Mouse (Mus musculus) hindbrain, embryonic 10.5 days (tissue): ENCODE measurements at regions not wholly inside any gene's neighbourhood (a gene's known extent, or its start where the extent isn't known, plus 50 kb on each side); places are given as distances from the start of the nearest gene placed in this dataset.
A peak's percentile ranks its signal among the peaks of the same experiment; 100 is the strongest.

Source experiments
- DNase-seq: peaks from one replicate; pipeline ENCODE4 v3.0.0-alpha.2; 2017; ENCODE audit warnings: low spot score
- H3K27ac ChIP-seq: fragments of 300-500 bp; sonication (generic); 2 replicates; pipeline ENCODE4 v1.5.1; 2016; ENCODE audit warnings: mild to moderate bottlenecking, moderate library complexity
- H3K27me3 ChIP-seq: fragments of 300-500 bp; sonication (generic); 2 replicates; pipeline ENCODE4 v1.6.1; 2016; ENCODE audit warnings: mild to moderate bottlenecking; ENCODE audit not compliant: poor library complexity, insufficient read depth, severe bottlenecking
- H3K36me3 ChIP-seq: fragments of 300-500 bp; sonication (generic); 2 replicates; pipeline ENCODE4 v1.6.1; 2016; ENCODE audit warnings: mild to moderate bottlenecking, moderate library complexity
- H3K4me1 ChIP-seq: fragments of 300-500 bp; sonication (generic); replicated peaks from 2 replicates; pipeline ENCODE4 v1.6.1; 2016; ENCODE audit warnings: mild to moderate bottlenecking
- H3K4me3 ChIP-seq: fragments of 300-500 bp; sonication (generic); 2 replicates; pipeline ENCODE4 v1.5.1; 2016; ENCODE audit warnings: mild to moderate bottlenecking, moderate library complexity
- H3K9me3 ChIP-seq: fragments of 300-500 bp; sonication (generic); 2 replicates; pipeline ENCODE4 v1.6.1; 2016; ENCODE audit warnings: mild to moderate bottlenecking, moderate library complexity
- WGBS: fragments of 180-500 bp; shearing (Covaris S2); methylation state at CpG from one replicate; pipeline ENCODE4 v1.1.7; 2016; 5-methylcytosine and 5-hydroxymethylcytosine counted together

GRCm38 (mm10) chr16:91970461-91970860 is 87.6 kb upstream of the Mrps6 start:
- H3K4me1 ChIP-seq: peaks cover 18% of the 10 kb centered on the region
- H3K27ac ChIP-seq: no peak overlapping the region
- DNase-seq: no peak
- H3K36me3 ChIP-seq: no peaks in the 10 kb centered on the region
- no peaks in the 10 kb centered on the region for H3K9me3 ChIP-seq
- H3K27me3 ChIP-seq: no peaks in the 10 kb centered on the region
- no peak overlapping the region for H3K4me3 ChIP-seq
- WGBS: 90% methylated on average over 4 of the region's 4 CpGs

DNA sequence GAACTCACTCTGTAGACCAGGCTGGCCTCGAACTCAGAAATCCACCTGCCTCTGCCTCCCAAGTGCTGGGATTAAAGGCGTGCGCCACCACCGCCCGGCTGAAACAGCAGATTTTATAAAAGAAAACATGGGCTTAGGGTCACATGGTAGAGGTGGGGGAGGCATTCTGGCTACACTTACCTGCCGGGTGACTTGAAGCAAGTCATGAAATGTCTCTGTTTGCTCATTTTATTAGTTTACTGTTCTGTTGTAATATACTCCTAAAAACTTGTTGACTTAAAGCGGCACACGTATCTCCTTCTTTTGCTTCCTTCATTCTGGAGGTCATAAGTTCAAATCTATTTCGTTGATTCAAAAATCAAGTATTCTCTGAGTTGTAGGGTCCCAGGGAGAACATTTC is 84.9 kb upstream of the Mrps6 start:
- H3K27ac ChIP-seq: no peak overlapping the region
- H3K36me3 ChIP-seq: no peaks in the 10 kb centered on the region
- H3K4me1 ChIP-seq: peaks cover 14% of the 10 kb centered on the region
- no peak overlapping the region for H3K4me3 ChIP-seq
- 91% methylated on average over 9 of the region's 9 CpGs for WGBS
- H3K9me3 ChIP-seq: no peaks in the 10 kb centered on the region
- no peaks in the 10 kb centered on the region for H3K27me3 ChIP-seq
- DNase-seq: no peak

DNA sequence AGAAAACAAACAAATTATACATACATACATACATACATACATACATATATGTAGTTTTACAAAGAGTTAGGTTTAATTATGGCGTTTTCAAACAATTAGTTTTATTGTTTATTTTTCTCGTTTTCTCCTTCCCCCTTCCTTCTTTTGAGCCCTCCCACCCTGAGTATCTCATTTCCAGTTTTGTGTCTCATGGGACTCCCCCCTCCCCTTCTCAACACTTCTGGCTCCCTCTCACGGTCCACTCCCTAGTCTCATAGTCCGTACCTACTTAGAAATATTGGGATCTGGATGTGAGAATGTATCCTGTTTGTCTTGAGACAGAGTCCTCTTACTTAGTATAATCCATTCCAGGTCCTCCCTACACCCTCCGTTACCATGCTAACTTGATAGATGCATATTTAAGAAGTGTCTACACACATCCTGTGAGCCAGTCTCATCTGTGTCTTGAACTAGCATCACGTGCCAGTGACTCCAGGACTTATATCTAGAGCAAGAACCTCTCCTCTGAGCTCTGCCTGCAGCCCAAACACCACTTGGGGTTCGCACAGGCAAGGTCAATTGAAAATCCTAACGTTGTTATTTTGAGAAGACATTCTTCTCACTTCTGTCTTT is 81.8 kb upstream of the Mrps6 start:
- Histone ChIP-seq H3K4me1 (peaks cover 18% of the 10 kb centered on the region), H3K4me3 (no peak overlapping the region), H3K9me3 (no peaks in the 10 kb centered on the region), H3K27ac (no peak overlapping the region), H3K27me3 (no peaks in the 10 kb centered on the region), H3K36me3 (no peaks in the 10 kb centered on the region)
- no peak for DNase-seq
- 77% methylated on average over 8 of the region's 8 CpGs for WGBS

DNA sequence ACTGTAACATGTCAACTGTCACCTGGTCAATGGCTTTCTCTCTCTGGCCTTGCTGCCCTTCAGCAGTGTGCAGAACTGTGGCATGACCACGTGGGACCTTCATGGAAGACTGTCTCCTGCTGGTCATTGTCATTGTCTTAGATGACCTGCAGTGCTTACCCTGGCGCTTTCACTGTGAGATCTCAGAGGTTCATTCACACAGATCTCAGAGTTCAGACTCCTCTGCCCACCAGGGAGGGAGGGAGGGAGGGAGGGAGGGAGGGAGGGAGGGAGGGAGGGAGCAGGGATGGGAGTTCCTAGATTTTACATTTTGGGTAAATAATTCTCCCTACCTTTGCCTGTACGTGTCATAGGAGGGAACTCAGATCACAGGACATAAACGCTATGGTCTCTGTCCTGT is 79.6 kb upstream of the Mrps6 start:
- WGBS: 28% methylated on average over 4 of the region's 4 CpGs
- H3K27ac ChIP-seq: peak overlapping the region; percentile 20; the same call in 1 of the 2 replicates
- H3K4me3 ChIP-seq: no peak overlapping the region

GRCm38 (mm10) chr16:91978846-91979245 is 79.2 kb upstream of the Mrps6 start:
- H3K27me3 ChIP-seq: no peaks in the 10 kb centered on the region
- 37% methylated on average over 5 of the region's 5 CpGs for WGBS
- no peaks in the 10 kb centered on the region for H3K36me3 ChIP-seq
- DNase-seq: no peak
- no peaks in the 10 kb centered on the region for H3K9me3 ChIP-seq
- H3K4me3 ChIP-seq: no peak overlapping the region
- H3K27ac ChIP-seq: peak overlapping the region; percentile 20; the same call in 1 of the 2 replicates
- peaks cover 18% of the 10 kb centered on the region for H3K4me1 ChIP-seq

More for the DNA sequence above, 79.6 kb upstream of the Mrps6 start:
- Histone ChIP-seq H3K4me1 (peaks cover 18% of the 10 kb centered on the region), H3K27me3 (no peaks in the 10 kb centered on the region), H3K36me3 (no peaks in the 10 kb centered on the region), H3K9me3 (no peaks in the 10 kb centered on the region)
- DNase-seq: no peak

GRCm38 (mm10) chr16:91980482-91980881 is 77.6 kb upstream of the Mrps6 start:
- Histone ChIP-seq H3K4me1 (peaks cover 18% of the 10 kb centered on the region), H3K27me3 (no peaks in the 10 kb centered on the region), H3K36me3 (no peaks in the 10 kb centered on the region), H3K9me3 (no peaks in the 10 kb centered on the region), H3K27ac (no peak overlapping the region), H3K4me3 (no peak overlapping the region)
- 90% methylated on average over 6 of the region's 6 CpGs for WGBS
- DNase-seq: no peak

DNA sequence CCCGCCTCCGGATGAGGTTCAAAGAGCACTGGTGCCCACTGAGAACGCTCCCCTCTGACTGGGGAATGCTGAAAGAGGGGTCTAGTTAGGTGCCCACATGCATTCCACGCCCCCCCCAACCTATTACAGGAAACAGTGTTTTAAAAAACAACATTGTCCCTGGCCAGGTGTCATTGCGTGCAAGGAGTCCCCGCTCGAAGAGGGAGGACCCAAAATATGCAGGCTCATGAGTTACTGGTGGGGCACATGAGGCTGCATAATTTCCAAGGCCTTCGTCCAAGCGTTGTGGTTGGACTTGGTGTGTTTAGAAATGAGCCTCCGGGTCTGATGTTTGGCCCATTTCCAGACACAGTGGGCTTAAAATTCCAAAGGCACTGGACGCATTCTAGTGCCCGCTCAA is 72.9 kb upstream of the Mrps6 start:
- 93% methylated on average over 12 of the region's 12 CpGs for WGBS
- DNase-seq: no peak

GRCm38 (mm10) chr16:91989332-91989731 is 68.7 kb upstream of the Mrps6 start:
- Histone ChIP-seq H3K9me3 (no peaks in the 10 kb centered on the region), H3K27ac (no peak overlapping the region), H3K36me3 (no peaks in the 10 kb centered on the region), H3K4me3 (no peak overlapping the region), H3K27me3 (no peaks in the 10 kb centered on the region), H3K4me1 (no peaks in the 10 kb centered on the region)
- DNase-seq: no peak
- WGBS: 91% methylated on average over 4 of the region's 4 CpGs

More for the DNA sequence above, 72.9 kb upstream of the Mrps6 start:
- no peaks in the 10 kb centered on the region for H3K9me3 ChIP-seq
- H3K36me3 ChIP-seq: no peaks in the 10 kb centered on the region
- no peak overlapping the region for H3K4me3 ChIP-seq
- no peaks in the 10 kb centered on the region for H3K4me1 ChIP-seq
- no peak overlapping the region for H3K27ac ChIP-seq
- no peaks in the 10 kb centered on the region for H3K27me3 ChIP-seq

DNA sequence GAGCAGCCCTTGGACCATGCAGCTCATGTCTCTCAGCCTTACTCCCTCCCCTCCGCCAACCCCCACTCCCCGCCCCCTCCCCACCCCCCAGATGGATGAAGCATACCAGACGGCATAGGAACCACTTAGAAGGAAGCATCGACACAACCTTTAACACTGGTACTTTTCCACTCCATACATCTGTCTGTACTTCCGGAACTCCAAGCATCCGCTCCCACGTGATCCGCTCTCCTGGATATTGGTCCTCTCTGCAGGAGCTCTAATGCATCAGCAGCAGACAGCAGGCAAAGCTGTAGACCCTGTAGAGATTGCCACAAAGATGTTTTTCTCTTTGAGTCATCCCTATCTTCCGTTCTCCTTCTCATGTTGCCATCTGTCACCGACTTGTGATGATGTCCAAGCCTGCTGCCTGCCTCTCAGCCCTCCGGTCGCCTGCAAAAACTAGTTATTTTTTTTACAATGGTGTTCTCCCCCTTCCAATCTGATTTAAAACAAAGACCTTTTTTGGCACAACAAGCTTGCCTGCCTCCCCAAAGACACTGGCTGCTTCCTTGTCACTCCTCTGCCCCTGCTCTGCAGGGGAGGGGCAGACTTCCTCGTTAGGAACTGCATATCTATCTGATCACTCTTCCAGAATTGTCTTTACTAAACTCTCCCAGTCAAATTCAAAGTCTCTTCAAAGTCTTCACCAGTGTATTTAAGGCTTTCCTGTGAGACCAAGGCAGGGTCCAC is 62.4 kb upstream of the Mrps6 start:
- peak overlapping the region; percentile 29 for H3K4me3 ChIP-seq
- no peaks in the 10 kb centered on the region for H3K27me3 ChIP-seq
- no peaks in the 10 kb centered on the region for H3K36me3 ChIP-seq
- WGBS: 18% methylated on average over 13 of the region's 13 CpGs
- peak; percentile 57 for DNase-seq
- no peaks in the 10 kb centered on the region for H3K9me3 ChIP-seq
- H3K4me1 ChIP-seq: peaks cover 13% of the 10 kb centered on the region
- peak overlapping the region; percentile 64 for H3K27ac ChIP-seq

- H3K4me3 ChIP-seq: no peak overlapping the region
- DNase-seq: no peak
- no peaks in the 10 kb centered on the region for H3K4me1 ChIP-seq
- H3K9me3 ChIP-seq: no peaks in the 10 kb centered on the region
- 88% methylated on average over 5 of the region's 5 CpGs for WGBS
- H3K27ac ChIP-seq: no peak overlapping the region
- H3K27me3 ChIP-seq: no peaks in the 10 kb centered on the region
- H3K36me3 ChIP-seq: no peaks in the 10 kb centered on the region
Observed at GRCm38 (mm10) chr16:92007351-92007750, 50.7 kb upstream of the Mrps6 start.
